Mouse (Mus musculus): ENCODE results near the gene Lrch4. TPM values are rescaled to one million over a fixed set of nuclear protein-coding genes. Genes with fewer than 3 reads are reported as not detected.
A peak's percentile ranks its signal among the peaks of the same experiment; 100 is the strongest.
"Not testable (repeated sequence)": the region's sequence is repeated elsewhere in the genome, so short reads cannot be mapped to it uniquely, and the experiment has no call there.

Lrch4 gene
- total RNA-seq, 2 experiments from 2014 or later = 29.5 to 38.0 TPM

DNA sequence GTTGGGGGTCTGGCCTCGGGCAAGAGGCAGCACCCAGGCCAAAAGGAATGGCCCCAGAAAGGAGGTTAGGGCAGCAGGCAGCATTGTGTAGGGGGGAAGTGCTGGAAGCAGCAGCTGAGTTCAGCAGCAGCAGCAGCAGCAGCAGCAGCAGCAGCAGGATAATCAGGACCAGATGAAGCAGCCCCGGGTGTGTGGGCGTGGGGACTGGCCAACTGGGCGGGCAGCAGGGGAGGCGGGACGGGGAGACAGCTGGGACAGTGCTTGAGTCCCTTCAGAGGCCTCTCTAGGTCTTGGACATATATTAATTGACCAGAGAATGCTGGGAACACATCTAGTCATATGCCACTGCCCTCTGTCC lies 17.7 kb upstream of the Lrch4 start:
- ATAC-seq (replicated peaks; ENCODE audit: poor library complexity) = peak; percentile 26; the same call in 1 of the 2 replicates

- no peak for ATAC-seq (replicated peaks; ENCODE audit: poor library complexity)
Measured at GRCm38 (mm10) chr5:137613076-137613475, 15.8 kb upstream of the Lrch4 start.

DNA sequence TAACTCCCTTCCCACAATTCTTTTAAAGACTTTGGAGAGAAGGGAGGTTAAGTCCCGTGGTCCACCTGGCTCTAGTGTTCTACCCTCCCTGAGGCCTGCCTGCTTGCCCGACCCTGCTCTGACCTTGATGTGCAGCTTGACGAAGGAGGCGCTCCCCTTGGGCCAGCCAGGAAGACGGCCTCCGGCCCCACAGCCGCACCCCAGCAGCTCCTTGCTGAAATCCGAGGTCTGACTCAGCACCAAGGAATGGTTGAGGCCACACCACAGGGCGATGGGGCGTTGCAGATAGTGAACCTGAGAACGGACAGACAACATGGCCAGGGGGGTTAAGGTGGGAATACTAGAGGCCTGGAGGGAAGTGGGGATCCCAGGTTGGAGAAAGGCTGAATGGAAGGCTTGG lies 15.4 kb upstream of the Lrch4 start, which contains the start of gene Pcolce:
Gene Pcolce, minus strand, starts transcription at position 235 of the 400 bp plus-strand sequence.
- no peak for ATAC-seq (replicated peaks; ENCODE audit: poor library complexity)

DNA sequence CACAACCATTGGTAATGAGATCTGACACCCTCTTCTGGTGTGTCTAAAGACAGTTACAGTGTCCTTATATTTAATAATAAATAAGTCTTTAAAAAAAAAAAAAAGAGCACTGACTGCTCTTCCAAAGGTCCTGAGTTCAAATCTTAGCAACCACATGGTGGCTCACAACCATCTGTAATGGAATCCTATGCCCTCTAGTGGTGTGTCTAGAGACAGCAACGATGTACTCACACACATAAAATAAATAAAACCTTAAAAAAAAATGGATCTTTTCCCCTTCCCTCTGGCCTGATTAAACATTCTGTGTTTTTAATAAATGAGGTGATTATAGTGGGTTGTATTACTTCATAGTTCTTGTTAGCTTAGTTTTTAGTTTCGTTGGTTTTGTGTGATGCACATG lies 14.0 kb upstream of the Lrch4 start:
- ATAC-seq (replicated peaks; ENCODE audit: poor library complexity) = not testable (repeated sequence)

GRCm38 (mm10) chr5:137615347-137615746 lies 13.6 kb upstream of the Lrch4 start:
- ATAC-seq (replicated peaks; ENCODE audit: poor library complexity) = no peak

DNA sequence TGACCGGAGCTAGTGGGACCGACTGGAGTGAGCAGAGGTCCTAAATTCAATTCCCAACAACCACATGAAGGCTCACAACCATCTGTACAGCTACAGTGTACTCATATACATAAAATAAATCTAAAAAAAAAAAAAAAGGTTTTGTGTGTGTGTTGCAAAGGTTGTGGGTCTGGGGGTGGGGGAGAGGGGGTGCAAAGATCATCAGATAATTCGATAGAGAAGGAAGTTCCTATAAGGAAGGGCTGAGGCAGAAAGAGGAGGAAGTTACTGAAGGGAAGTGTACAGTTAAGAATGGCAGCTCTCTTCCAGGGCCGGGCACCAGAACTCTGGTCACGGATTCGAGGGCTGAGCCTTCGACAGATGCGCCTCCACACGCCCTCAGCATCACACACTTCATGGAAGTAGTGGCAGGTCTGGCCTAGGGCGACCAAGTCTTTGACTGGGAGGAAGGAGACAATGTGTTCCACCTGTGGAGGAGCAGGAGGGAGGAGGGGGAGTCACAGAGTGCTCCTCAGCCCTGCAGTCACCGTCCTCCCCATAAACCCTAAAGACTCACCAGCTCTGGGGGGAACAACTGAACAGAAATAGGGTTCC lies 4.9 kb upstream of the Lrch4 start:
- ATAC-seq (replicated peaks; ENCODE audit: poor library complexity) = no peak

- no peak for ATAC-seq (replicated peaks; ENCODE audit: poor library complexity)
Measured at GRCm38 (mm10) chr5:137627991-137628390, 930 bp upstream of the Lrch4 start.

GRCm38 (mm10) chr5:137629306-137629721 lies 393 bp downstream of the Lrch4 start:
- no peak for ATAC-seq (replicated peaks; ENCODE audit: poor library complexity)

GRCm38 (mm10) chr5:137629906-137630545 lies 1.1 kb downstream of the Lrch4 start:
- no peak for ATAC-seq (replicated peaks; ENCODE audit: poor library complexity)

DNA sequence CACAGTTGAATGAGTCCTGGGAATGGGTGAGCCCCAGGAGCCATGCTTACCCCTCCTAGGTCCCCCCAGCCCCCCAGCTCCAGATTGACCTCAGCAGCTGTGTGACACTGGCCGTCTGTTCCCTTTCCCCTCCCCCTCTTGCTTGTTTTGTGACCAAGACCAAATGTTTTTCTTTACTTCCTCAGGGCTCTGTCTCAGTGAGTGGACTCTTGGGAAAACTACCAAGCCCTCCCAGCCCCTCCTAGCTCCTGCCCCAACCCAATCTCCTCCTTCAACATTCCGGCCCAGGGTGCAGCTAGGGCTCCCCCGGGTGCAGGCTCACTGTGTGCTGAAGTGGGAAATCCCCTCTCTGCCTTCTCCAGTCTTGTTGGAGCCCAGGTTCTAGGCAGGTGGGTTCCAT lies 1.7 kb downstream of the Lrch4 start:
- ATAC-seq (replicated peaks; ENCODE audit: poor library complexity) = no peak

- ATAC-seq (replicated peaks; ENCODE audit: poor library complexity) = peak; percentile 50
Measured at GRCm38 (mm10) chr5:137631171-137631570, 2.2 kb downstream of the Lrch4 start.

DNA sequence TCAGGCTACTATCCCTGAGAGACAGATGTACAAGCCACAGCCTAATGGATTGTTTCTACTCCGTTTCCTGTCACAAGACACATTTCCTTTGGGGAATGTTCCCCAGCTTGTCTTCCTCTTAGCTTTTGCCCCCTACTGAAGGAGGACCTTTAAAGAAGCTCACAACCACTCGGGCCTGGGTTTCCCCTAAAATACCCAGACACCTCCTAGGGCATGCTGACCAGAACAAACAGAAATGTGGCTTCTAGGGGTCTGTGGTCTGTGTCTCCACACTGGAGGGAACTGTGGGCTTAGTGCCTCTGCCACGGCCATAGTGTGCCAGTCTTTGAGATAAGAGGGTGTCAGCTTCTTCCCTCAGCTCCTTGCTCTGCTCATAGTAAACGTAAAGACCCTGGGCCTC lies 2.7 kb downstream of the Lrch4 start:
- ATAC-seq (replicated peaks; ENCODE audit: poor library complexity) = no peak

DNA sequence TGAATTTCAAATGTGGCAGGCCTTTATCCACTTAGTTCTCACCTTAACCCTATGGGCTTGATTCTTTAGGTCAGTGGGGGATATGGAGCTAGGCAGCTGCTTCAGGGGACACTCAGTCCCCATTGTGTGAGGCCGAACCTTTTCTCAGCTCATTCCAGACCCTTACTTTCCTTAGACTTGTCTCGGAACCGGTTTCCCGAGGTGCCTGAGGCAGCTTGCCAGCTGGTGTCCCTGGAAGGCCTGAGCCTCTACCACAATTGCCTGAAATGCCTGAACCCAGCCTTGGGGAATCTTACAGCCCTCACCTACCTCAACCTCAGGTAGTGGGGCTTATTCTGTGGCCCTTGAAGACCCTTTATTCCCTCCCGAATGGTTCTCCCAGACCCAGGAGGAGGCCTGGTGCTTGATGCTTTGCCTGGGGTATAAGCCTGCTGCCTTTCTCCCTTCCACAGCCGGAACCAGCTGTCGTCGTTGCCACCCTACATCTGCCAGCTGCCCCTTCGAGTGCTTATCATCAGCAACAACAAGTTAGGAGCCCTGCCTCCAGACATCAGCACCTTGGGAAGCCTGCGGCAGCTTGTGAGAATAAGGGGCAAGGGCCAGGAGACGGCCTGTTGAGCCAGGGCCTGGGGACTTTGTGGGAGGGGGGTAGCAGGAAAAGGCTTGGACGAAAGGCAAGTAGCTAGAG lies 4.6 kb downstream of the Lrch4 start:
- no peak for ATAC-seq (replicated peaks; ENCODE audit: poor library complexity)

DNA sequence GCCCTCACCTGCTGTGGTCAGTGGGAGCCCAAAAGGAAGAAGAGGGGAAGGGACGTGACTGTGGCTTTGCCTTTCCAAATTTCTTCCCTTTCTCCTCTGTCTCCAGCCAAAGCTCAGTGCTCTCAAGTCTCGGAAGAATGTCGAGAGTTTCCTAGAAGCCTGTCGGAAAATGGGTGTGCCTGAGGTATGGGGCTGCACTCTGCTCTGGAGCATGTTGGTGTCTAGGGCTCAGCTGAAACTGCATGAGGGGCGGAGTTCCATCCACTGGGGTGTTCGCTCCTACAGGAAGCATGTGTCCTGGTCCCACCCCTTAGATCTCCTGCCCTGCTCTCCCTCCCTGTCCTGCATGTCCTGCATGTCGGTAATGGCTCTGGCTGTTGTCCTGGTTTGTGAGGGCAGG lies 10.6 kb downstream of the Lrch4 start:
- ATAC-seq (replicated peaks; ENCODE audit: poor library complexity) = no peak

DNA sequence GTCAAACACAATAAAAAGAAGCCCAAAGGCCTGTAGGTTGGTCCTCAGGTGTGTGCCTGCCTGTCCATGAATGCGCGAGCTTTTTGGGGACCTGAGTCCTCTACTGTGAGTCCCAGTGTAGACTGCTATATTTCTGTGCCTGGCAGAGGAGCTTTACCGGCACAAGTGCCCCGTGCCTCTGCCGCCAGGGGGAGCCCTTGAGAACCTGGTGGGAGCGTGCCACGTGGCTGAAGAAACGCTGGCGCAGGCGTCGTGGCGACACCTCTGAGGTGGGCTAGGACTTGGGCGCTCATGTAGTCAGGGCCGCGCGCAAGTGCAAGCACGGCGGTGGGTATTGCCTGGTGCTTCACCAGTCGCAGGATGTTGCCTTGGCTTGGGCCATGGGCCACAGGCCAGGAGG lies 12.1 kb downstream of the Lrch4 start, which contains the start of gene Sap25:
Gene Sap25, plus strand, starts transcription at position 281 of the 400 bp plus-strand sequence.
- peak; percentile 23 for ATAC-seq (replicated peaks; ENCODE audit: poor library complexity)

DNA sequence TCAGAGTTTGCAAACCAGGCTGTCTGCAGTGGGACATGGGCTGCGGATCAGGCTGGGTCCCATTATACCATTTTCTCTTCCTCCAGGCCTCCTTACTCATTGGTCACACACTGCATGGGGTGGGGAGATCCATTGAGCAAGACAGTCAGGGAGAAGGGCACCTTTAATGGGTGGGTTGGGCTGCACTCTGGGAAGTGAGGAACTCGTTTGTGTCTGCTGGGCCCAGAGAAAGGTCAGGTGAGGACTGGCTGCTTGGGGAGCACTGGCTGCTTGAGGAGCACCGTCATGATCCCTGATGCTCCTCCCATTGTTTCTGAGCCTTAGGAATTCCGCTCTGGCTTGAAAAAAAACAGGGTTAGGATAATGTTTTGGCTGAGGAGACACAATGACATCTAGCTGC lies 14.0 kb downstream of the Lrch4 start:
- no peak for ATAC-seq (replicated peaks; ENCODE audit: poor library complexity)

DNA sequence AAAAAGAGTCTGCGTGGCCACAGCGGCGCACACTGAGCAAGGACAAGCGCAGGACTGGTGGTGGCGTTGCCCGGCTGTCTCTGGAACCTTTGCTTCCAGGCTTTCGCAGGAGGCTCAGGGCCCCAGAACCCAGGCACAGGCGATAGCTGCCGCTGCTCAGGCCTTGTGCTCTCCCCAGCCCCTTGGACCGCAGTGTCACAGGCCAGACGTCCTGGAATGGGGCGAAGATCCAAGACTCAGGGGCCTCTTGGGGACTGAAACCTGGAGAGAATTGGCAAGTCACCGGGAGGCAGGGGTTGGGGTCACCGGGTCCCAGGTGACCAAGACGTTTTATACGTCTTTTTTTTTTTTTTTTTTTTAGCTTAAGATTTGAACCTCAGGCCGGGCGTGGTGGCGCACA lies 15.6 kb downstream of the Lrch4 start:
- ATAC-seq (replicated peaks; ENCODE audit: poor library complexity) = no peak

DNA sequence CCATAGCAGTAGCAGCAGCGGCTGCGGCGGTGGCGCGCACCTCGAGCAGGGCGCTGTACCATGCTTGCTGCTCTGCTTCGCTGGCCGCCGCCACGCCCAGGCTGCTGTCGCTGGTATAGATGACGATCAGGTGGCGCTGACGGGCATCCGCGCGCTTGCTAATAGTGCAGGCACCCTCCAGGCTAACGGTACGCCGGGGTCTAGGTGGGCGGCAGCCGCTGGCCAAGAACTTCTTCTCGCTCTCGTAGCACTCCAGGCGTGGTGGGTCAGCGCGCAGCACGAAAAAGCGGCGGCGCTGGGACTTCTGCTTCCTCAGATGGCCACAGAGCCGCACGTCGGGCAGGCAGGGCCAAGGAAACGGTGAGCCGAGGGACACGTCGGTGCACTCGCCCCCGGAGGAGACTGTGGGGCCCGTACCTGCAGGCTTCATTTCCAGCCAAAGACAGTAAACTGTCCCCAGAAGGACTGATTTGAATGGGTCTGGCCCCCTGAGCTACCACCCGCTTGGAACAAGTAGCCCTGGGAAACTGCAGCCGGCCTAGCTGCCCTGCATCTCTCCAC lies 16.2 kb downstream of the Lrch4 start:
- ATAC-seq (replicated peaks; ENCODE audit: poor library complexity) = peak; percentile 58

DNA sequence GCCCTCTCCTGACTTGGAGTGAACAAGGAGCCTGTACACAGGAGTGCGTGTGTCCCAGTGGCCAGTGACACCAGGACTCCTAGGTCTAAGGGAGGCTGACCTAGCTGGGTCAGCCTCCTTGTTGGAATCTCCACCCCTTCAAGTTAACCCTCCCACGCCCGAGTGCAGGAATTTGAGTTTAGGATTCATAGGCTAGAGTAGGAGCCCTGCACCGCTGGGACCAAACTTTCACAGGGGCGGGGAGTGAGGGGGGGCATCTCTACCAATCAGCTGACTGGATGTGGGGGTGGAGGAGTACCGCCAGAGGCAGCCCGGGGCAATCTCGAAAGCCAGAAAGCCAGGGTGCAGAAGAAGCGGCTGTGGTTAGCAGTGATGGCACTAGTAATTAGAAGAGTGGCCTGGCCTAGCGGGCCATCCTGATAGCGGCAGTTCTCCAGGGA lies 16.8 kb downstream of the Lrch4 start, which contains the start of gene Irs3:
Gene Irs3, minus strand, starts transcription at position 63 of the 440 bp plus-strand sequence.
- ATAC-seq (replicated peaks; ENCODE audit: poor library complexity) = peak; percentile 62

- ATAC-seq (replicated peaks; ENCODE audit: poor library complexity) = peak; percentile 27; the same call in 1 of the 2 replicates
Measured at GRCm38 (mm10) chr5:137647827-137648601, 19.1 kb downstream of the Lrch4 start.

DNA sequence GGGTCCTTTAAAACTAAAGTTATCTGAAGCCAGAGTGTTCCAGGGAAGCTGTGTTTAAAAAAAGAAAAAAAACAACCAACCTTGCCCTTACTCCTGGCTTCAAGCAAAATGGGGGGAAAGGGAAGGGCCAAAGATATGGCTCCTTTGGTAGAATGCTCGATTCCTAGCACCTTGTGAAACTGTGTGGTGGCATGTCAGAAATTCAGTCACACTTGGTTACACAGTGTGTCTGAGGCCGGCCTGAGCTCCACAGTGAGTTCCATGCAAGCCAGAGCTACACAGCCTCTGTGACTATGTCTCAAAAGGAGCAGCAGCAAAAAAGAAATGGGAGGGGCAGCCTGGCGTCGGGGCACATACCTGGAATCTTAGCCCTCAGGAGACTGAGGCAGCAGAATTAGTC lies 20.3 kb downstream of the Lrch4 start:
- ATAC-seq (replicated peaks; ENCODE audit: poor library complexity) = no peak
